Mouse (Mus musculus) frontal cortex, postnatal 25 days (tissue): ENCODE measurements around the gene Mcu.

Experiments
- DNase-seq, 2 experiments: peaks; one replicate each; pipeline ENCODE4 v3.0.0; 2022; ENCODE audit warnings: low spot score in 2 of 2

The Mcu gene

DNA sequence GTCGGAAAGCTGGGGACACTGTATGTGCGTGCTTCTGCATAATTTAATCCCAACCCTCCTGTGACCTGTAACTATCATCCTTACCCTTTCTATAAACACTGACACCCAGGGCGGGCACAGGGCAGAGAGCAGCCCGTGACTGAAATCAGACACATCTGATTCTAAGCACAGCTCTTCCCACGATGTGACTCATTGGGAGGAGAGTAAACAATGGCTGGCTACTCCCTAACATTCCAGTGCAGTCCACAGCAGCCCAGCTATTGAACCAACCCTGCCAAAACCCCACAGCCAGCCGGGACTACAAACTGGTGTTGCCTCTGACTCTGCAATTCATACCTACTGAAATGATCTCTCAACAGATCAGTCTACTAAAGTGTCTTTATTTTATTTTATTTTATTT lies 78.9 kb downstream of the Mcu start:
- no peak for DNase-seq

DNA sequence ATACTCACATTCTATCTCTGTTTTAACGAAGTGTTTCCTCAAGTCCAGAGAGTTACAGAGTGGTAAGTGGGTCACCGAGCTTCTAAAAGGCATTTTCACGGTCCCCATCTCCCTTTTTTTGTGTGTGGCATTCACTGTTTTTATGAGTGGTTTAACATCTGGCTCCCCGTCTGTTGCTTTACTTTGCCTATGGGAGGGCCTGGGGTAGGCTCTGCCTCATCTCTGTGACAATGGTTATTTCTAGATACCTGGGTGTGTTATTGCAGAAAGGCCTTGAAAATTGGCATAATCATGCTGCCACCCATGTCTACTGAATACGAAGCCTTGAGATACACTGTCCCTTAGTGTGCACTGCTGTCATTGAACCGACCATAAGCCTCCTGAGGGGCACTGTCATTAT lies 84.2 kb downstream of the Mcu start:
- DNase-seq: no peak

DNA sequence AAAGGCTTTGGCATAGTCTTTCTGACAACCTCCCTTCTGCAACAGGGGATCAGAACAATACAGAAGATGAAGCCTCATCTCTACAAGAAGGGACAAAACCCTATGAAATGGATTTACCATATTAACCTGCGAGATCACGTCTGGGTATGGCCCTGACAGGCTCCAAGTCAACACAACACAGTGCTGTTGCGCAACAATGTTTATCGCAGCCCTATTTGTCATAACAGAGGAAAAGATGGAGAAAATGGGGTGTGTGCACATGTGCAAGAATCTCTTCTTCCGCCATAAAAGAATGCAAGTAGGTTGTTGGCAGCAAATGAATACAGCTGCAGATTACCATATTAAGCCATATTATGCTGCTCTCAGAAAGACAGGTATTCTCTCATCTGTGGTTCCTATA lies 88.7 kb downstream of the Mcu start:
- DNase-seq: no peak

DNA sequence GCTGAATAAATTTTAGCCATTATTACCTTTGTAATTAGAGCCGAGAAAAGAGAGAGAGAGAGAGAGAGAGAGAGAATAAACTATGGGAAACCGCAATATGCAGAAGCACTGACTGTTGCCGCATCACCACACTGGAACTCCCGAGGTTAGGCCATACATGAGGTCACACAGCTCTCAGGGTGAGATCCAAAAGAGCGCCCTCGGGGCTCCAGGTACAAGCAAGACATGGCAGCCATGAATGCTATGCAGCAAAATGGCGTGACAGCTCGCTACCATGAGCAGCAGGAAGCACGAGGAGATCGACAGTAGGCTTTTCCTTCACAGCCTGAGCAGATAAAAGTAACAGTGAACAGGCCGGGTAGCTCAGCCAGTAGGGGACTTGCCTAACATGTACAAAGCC lies 89.2 kb downstream of the Mcu start:
- DNase-seq: no peak

DNA sequence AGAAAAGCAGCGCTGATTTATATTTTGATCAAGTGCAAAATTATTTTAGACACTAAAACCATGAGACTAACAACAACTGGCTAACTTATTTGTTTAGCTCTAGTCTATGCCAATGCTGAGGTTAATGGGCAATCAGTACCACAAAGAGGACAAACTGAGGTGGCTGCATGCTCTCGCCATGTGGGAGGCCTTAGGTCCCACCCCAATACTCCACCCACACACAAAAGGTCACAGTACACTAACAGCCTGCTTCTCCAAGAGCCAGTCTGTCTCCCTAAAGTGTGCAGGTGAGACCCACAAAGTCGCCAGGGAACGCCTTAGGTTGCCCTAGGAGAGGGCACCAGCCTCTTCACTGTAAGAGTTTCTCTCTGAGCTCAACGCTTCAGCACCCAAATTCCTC lies 91.8 kb downstream of the Mcu start:
- no peak for DNase-seq

DNA sequence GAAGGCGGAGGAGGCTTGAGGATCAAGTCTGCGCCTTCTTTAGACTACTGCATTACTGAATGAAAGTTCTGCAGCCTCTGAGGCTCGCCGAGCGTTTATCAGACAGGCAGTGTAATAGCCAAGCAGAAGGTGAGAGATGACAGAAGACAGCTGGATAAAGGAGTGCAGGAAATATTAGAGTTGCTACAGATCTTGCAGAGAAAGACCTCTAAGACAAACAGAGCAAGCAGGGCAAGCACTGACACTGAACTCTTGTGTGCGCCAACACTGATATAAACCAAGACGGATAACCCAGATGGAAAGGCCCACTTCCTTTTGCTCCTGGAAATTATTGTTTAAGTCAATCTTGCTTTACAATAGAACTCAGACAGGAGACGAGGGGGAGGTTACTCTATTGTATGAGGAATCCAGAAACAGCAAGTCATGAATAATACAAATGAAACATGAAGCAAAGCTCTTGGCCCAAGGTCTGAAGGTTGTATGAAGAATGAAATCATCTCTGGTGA lies 92.6 kb downstream of the Mcu start:
- no peak for DNase-seq

DNA sequence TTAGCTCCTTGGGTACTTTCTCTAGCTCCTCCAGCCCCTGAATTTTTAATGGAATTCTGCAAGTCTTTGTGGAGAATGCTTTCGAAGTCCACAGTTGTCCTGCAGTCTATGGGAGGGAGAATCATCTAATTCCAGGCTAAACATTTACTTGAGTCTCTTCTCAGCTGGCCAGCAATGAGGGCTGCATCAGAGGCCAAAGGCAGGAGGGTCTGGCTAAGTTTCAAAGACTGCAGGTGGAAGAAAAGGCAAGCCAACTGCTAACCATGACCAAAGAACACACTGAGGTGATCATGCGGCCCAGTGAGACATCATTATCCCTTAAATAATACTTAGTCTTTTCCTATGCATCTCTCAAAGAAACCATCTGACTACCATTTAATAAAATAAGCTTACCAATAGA lies 95.8 kb downstream of the Mcu start:
- no peak for DNase-seq

DNA sequence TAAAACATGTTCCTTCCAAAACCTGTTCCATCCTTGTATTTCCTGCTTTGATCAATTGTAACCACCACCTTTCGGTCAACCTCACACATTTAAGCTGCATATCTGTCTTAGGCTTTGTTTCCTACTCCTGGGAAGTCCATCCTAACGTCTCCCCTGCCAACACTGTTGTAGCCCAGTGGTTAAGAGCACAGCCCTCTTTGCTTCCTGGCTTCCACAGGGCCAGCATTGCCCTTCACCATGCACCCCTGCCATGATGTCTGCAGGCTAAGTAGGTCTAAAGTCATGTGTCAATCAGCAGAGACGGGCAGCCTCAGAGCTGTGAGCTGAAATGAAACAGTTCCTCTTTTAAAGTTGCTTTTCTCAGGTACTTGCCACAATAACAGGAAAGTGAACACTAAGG lies 97.1 kb downstream of the Mcu start:
- DNase-seq: no peak

DNA sequence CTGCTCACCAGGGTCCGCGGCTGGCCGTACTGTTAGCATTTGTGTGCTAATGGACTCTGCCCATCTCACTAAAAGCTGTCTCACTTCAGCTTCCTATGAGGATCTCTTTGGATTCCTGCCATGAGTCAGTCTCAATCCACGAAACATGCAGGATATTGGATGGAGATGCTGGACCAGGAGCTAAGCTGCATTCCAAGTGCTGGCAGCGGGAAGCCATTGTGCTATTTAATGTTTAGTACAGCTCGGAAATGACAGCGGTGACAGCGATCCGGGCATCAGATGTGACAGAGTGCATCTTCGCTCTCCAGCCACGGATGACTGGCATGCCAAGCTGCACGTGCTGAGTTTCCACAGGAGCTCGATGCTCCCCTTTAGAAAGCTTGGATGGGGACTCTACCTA lies 99.3 kb downstream of the Mcu start:
- DNase-seq: no peak

DNA sequence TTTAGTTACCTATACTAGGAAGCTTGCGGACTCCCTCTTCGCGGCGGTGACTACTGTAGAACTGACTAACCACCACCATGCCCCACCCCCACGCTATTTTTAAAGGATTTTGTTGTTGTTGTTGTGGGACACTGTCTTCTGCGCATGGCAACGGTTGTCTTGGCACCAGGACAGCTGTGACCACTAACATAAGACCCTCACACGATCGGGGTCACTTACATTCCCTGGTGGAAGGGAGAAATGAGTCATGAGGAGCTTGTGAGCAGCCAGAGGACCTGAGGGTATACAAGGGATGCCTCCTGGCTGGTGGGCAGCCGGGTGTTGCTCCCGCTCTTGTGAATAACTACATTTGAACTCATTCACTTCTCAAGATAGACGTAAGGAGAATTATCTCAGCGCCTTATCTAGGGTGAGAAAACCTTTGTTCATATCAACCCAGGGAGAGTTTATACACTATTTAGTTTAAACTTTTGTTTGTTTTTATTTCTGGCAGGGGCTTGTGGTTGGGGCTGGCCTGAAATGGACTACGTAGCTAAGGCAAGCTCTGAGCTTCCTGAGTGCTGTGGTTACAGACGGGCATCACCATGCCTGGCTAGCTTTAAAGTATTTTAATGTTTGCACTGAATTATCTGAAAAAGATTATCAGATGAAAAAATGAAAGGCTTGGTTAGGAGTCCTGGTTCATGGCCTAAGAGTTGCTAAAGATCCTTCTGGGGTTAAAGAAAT lies 101.6 kb downstream of the Mcu start:
- DNase-seq: no peak

DNA sequence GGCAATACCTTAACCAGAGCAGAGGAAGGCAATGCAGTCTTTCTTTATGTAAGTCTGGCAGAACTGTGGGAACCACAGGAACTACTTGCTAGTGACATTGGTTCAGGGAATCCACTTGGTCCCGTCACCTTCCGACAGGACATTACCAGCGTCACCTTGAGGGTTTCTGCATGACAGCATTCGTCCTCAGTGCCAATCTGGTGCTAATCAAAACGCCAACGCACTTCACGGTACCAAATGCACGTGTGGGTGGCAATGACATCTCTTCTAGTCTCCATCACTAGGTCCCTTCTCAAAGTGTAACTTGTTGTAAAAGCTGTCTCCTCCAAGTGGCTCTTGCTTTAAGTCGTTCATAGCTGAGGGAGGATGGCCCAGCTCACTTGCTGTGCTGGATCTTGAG lies 104.3 kb downstream of the Mcu start:
- no peak for DNase-seq

DNA sequence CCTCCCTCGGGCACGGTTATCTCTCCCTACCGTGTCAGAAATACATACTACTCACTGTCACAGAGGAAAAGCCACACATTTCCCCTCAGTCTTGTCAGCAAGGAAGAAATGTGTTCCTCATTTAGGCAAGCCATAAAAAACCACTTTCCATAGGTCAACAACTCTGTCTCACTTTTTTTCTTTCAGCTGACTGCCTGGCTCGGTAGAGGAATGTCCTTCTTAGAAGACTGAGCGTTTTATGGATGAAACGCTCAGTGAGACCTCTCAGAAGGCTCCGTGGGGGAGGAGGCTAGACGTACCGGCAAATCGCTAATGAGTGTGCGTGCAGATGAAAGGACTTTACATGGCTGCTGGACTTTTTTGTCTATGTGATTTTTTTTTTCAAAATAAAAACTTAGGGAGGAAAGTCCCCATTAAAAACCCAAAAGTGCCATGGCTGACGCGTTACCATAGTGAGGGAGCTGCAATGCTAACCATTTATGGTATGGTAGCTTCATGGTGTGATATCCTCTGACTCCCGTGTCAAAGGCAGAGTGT lies 105.0 kb downstream of the Mcu start:
- DNase-seq: no peak

DNA sequence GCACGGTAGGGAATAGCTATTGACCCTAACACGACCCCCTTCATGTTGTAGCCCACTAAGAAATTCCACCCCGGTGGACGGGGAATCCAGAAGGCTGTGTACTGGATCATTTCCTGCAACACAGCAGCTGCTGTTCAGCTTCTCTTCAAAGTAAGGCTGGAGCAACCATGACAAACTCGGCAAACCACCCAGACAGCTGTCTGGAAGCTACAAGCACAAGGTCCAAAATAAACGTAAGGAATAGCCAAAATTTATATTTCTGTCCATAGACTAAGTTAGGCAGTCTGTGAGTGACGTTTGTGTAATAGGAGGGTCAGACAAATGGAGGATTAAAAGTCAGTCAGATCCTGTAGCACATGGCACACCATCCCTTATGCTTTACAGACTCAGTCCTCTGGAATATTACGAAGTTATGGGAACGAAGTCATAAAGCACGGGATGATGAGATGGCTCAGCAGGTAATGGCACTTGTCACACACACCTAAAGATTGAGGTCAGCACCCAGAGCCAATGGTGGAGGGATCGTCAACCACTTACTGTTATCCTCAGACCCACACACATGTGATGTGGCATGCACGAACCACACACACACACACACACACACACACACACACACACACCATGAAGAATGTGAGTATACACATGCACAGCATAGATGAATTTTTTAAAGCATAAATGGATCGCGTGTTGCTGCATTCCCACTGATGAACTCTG lies 105.6 kb downstream of the Mcu start:
- DNase-seq: no peak

DNA sequence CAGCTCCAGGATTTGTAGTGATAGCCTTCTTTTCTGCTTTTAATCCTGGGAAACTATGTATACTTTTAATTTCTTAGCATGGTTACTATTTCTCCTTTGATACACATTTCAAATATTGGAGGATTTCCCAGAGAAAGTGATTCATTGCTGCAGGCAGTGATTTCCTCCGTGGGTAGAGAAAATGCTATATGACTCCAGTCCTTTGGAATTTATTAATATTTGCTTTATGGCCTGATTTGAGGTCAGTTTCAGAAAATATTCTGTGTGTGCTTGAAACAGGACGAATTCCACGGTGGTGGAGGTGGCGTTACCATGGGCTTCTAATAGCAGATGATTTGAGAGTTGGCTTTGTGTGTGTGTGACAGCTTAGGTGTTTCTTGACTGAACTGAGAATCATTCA lies 107.3 kb downstream of the Mcu start:
- no peak for DNase-seq

DNA sequence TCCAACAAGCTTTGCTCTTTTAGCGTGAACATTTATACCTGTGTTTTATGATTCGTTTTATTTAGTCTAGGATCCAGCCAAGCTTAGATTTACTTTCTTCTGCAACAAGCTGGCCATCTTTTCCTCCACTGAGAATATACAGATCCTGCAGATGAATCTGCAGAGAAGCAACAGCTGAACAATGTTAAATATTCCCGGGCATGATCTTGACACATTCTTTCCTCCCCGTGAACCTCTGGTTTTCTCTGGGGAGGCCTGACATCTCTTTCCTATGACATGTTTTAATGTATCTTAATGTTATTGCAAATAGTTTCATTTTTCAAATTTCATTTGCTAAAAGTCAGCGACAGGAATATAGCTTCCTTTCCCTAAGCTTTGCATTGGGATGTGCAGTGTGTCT lies 109.8 kb downstream of the Mcu start:
- DNase-seq: no peak

DNA sequence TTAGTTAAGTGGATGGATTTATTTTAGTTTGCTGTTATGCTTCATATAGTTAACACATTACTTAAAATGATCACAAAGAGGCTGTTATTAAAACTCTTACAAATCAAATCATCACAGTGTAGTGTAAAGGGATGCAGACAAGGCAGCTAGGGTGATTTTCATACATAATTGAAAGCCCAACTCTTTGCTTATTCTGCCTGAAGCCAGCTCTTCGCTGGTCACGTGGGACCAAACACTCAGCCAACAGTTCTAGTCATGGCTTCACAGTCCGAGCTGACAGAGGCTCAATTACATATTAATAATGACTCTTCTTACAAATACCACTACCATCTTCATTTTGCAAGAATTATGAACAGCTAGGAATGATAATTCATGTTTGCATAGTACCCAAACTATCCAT lies 112.2 kb downstream of the Mcu start:
- no peak for DNase-seq

DNA sequence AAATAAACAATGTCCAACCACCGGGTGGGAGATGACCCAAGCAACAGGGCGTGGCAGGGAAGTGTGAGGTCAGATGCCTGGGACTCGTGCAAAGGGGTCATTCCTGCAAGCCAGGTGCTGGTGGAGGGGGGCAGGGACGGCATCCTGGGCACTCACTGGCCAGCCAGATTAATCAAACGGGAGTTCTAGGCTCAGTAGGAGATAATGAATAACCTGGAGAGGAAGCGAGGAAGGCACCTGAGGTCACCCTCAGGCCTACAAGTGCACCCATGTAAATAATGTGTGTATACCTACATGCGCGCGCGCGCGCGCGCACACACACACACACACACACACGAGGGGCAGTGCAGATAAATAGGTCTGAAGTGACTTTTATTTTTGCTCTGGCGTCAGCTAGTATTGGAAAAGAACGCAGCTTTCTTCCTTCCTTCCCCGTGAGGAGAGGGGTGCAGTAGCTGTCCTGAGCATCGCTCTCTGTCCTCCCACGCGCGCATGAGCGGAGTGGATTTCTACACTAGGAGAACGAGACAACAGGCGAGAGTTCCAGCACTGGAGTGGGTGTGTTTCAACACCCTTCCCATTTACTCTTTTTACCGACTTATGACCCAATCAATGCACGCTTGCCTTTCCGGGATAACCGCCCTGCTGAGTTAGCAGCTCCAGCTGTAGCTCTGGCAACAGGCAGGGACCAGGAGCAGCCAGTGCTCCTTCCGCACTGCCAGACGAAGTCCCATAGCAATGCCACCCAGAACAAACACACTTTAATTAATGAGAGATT lies 112.9 kb downstream of the Mcu start:
- DNase-seq: peak in 1 of 2 experiments; percentile 32

DNA sequence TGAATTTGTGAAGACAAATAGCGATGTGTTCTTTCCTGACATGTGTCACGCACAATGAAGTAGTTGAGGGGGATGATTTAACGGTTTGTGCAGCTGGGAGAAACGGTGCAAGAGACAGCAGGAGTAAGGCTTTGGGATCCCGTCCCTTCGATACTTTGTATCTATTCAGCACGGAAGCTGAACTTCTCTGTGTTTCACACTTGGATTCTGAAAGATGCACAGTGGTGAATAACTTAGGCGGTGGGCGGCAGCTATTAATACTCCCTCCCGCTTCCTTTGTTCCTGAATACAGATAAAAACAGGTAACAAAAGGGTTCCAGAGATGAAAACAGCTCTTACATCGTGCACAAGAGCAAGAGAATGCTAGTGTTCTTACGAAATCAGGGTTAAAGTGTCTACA lies 114.1 kb downstream of the Mcu start:
- DNase-seq: no peak

DNA sequence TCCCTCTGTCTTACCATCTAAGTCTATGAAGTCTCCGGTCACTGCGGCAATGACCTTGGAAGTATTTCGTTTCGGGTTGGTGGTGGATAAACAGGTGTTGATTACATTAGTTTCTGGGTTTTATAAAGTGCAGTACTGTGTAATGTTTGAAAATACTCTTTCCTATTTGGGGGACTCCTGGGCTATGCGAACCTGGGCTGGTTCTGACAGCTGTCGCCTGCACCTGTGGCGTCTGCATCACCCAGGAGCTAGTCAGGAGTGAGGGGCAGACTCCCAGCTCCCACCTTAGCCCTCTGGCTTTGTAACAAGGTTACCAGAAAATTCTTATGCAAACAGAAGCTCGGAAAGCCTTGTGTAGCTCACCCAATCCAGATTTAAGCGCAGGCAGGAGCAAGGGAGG lies 114.7 kb downstream of the Mcu start:
- DNase-seq: no peak

DNA sequence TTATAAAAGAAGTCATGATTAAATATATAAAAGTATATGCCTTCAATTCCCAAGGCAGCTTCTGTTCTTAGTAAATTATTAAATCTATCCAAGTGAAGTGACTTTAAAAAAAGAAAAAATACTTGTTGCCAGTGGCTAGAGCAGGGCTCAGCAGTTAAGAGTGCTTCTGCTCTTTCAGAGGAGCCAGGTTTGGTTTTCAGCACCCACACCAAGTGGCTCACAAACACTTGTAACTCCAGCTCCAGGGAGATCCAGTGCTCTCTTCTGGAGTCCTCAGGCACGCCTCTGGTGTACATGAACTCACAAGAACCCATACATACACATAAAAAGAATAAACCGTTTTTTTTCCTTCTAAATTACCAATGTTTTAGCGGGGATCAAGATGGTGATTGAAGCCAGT lies 116.3 kb downstream of the Mcu start:
- no peak for DNase-seq

DNA sequence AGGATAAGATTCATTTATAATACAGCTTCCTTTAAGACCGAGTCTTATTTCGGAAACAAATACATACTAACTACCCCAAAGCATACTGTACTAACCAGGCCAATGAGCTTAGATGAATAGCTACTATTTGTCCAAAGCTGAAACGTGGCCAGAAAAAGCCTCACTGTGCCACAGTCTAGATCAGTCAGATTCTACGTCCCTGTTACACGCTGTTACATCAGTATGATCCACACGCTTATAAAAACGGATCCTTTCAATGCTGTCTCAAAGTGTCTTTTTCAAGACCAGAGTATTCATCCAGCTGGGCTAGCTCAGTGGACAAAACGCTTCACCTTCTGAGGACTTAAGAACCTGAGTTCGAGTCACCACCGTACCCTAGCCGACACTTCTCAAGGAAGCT lies 119.5 kb downstream of the Mcu start:
- DNase-seq: no peak

DNA sequence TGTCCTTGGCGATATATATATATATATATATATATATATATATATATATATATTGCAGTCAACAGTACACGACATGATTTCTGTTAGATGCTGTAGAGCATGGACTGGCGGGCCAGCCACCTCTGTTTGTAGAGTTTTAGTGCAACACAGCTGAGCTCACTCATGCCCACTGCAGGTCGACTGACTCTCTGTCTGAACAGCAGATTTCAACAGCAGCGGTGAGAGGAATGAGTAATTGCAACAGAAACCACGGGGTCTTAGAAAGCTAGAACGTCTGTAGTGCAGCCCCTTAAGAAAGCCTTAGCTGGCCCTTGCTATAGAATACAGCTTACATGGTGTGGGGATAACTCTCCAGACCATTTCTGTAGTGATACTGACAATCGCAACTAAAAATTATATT lies 121.6 kb downstream of the Mcu start:
- no peak for DNase-seq

DNA sequence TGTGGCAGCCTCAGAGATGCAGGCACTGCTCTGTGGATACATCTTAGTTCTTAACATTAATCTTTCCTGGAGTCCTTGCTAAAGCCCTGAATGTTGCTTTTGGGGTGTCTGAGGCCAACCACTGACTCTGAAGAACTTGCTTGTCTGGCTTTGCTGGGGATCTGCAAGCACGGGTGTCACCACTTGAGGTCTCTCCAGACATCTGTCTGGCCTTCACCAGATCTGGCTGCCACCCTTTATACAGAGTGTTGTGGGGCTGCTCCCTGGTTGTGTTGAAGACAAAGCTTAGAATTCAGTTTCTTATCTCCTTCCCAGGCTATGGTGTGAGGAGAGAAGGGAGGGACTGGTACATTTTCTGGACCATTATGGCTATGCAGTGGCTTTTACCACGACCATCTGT lies 122.4 kb downstream of the Mcu start:
- no peak for DNase-seq
